Mouse (Mus musculus) small intestine, adult 2 months (tissue): ENCODE measurements around the gene Pde4d. TPM values are rescaled to one million over a fixed set of nuclear protein-coding genes. Genes with fewer than 3 reads are reported as not detected.
"Not testable (repeated sequence)": the region's sequence is repeated elsewhere in the genome, so short reads cannot be mapped to it uniquely, and the experiment has no call there.

Source experiments
- H3K27ac ChIP-seq: fragments of 200-500 bp; 2 replicates; pipeline ENCODE4 v1.5.1; 2012; ENCODE audit warnings: low read depth, low read length, control low read depth, inconsistent platforms; ENCODE audit not compliant: insufficient read depth
- H3K27me3 ChIP-seq: fragments of 200-500 bp; 2 replicates; pipeline ENCODE4 v1.6.1; 2012; ENCODE audit warnings: mild to moderate bottlenecking, moderate library complexity, low read length, inconsistent platforms; ENCODE audit not compliant: control insufficient read depth, insufficient read depth
- H3K36me3 ChIP-seq: fragments of 200-500 bp; 2 replicates; pipeline ENCODE4 v1.6.1; 2012; ENCODE audit warnings: mild to moderate bottlenecking, low read length, control low read depth, inconsistent platforms; ENCODE audit not compliant: control insufficient read depth, insufficient read depth
- H3K4me1 ChIP-seq: fragments of 200-500 bp; 2 replicates; pipeline ENCODE4 v1.6.1; 2012; ENCODE audit warnings: low read length, inconsistent platforms, mixed read lengths; ENCODE audit not compliant: control insufficient read depth, insufficient read depth, insufficient read length
- H3K4me3 ChIP-seq: fragments of 200-500 bp; 2 replicates; pipeline ENCODE4 v1.5.1; 2012; ENCODE audit warnings: low read depth, mild to moderate bottlenecking, control low read depth, inconsistent platforms, low read length, moderate library complexity
- CTCF ChIP-seq: fragments of 200-500 bp; IDR thresholded peaks from 2 replicates; pipeline ENCODE4 v1.5.1; 2012; ENCODE audit warnings: low read depth, mild to moderate bottlenecking, control low read depth, inconsistent platforms, low read length, moderate library complexity, mixed read lengths; ENCODE audit not compliant: insufficient replicate concordance, insufficient read length; ENCODE audit errors: extremely low read depth
- POLR2A ChIP-seq: fragments of 200-500 bp; IDR thresholded peaks from 2 replicates; pipeline ENCODE4 v1.6.1; 2012; ENCODE audit warnings: low read depth, mild to moderate bottlenecking, control low read depth, inconsistent platforms, low read length, moderate library complexity
- WGBS: fragments of 180-500 bp; shearing (Covaris S2); methylation state at CpG from one replicate; pipeline ENCODE4 v1.1.7; 2018; 5-methylcytosine and 5-hydroxymethylcytosine counted together
- polyA plus RNA-seq: library from polyadenylated mRNA; depleted of rRNA; stranded (reverse); fragments of >200 nt; gene quantifications from 2 replicates; pipeline ENCODE4 v1.2.3, GENCODE M21; 2012

The Pde4d gene
- polyA plus RNA-seq, 1 experiment: 8.4 TPM

DNA sequence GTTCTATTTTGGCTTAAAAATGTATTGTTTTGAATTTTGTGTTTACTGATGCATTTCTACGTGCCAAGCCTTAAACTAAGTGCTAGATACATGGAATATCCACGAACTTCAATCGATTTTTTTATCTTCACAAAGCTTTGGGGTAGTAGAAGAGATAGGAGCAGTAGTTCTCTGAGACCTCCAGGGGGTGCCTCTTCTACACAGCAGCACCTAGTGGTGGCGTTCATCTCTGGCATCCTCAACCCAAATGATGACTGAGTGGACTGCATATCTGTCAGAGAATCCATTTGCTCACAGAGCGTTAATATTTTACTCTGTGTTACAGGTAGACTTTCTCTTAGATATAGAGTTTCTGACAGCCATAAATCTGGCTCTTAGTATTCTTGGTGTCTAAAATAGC, 272.5 kb downstream of the Pde4d start:
- H3K27me3 ChIP-seq: no peaks in the 10 kb centered on the region
- no peak for TF ChIP-seq CTCF
- TF ChIP-seq POLR2A: no peak
- no peak overlapping the region for H3K27ac ChIP-seq
- no peaks in the 10 kb centered on the region for H3K36me3 ChIP-seq
- no peaks in the 10 kb centered on the region for H3K4me1 ChIP-seq
- 70% methylated on average over 5 of the region's 5 CpGs for WGBS
- H3K4me3 ChIP-seq: no peak overlapping the region

DNA sequence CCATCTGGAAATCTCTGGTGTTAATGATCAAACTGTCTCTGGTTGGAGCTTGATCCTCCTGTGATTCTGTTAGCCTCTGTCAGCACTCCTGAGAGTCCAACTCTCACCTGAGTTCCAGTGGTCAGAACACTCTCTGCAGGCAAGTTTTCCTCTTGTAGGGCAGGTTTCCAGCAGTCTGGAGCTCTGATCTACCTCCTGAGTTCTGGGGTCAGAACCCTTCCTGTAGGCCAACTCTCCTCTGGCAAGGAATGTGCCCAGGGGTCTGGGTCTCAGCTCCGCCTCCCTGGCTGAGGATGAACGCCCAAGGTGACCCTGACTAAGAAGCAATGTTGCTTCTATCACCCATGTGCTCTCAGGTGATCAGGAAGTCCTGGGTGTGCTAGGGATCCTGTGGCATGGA, 284.6 kb downstream of the Pde4d start:
- H3K4me1 ChIP-seq, H3K36me3 ChIP-seq, H3K27ac ChIP-seq, H3K27me3 ChIP-seq, H3K4me3 ChIP-seq: not testable (repeated sequence)
- WGBS: 79% methylated on average over 2 of the region's 2 CpGs

DNA sequence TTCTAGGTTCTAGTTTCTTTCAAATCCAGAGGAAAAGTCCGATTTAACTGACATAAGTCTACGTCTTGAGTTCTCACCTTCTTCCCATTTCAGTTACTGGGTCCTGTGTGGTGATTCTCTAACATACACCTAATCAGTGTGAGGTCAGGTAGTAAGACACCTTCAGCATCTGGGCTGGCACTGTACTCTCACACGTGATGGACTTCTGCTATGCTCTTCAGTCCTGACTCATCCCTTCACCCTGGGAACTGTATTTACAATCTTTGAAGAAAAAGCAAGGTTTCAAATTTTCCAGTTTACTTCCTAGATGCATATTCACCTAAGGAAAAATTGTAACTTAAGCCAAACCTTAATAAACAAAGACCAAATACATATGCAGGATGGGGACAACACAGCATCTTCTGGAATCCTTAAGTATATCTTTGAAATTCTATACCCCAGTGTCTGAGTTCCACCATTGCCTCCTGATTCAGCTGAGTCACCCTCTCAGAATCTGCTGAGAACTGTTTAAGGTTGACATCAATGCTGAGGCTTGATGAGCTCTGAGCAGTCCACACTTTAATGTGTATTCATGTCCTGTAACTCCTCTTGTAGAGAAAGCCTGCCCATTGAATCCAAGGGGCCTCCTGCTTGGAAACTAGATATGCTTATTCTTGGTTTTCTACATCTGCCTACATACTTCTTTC, 301.6 kb downstream of the Pde4d start:
- Histone ChIP-seq H3K36me3 (no peaks in the 10 kb centered on the region), H3K27me3 (no peaks in the 10 kb centered on the region), H3K4me1 (no peaks in the 10 kb centered on the region), H3K4me3 (no peak overlapping the region), H3K27ac (no peak overlapping the region)
- no peak for TF ChIP-seq POLR2A
- TF ChIP-seq CTCF: no peak
- WGBS: 82% methylated on average over 3 of the region's 3 CpGs

DNA sequence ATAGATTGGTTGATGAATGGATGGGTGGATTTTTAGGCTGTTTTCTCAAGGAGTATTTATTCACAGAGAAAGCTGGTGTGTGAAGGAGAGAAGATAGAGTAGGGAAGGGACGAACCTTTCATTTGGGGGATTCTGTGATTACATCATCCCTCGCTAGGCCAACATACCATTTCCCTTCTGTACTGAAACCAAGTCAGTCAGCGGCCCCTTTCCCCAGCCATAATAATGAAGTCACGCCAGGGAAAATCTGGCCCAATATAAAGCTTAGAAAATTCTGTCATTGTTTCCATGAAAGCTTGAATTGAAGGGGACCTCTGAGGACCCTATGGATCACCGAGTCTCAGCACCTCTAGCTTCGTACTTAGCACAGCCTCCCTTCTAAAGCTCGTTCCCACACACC, 307.7 kb downstream of the Pde4d start:
- TF ChIP-seq POLR2A (no peak), CTCF (no peak)

DNA sequence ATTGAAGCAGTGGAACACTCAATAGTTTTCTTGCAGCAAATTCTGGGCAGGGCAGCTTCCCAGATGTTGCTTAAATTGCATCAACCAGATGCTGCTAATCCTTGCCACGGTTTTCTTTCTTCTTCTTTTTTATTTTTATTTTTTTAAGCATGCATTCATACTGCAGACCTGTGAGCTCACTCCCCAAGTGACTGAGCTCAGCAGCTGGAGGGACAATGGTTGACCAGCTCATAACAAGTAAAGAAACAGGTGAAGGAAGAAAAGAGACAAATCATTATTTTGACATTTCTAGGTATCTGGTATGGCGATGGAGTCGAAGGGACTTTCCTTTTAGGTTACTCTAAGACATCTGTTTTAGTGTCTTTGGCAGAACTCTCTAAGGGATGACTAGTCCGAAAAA, 308.6 kb downstream of the Pde4d start:
- TF ChIP-seq POLR2A: no peak
- H3K27me3 ChIP-seq: no peaks in the 10 kb centered on the region
- H3K36me3 ChIP-seq: no peaks in the 10 kb centered on the region
- no peak overlapping the region for H3K27ac ChIP-seq
- H3K4me1 ChIP-seq: no peaks in the 10 kb centered on the region
- WGBS: 83% methylated on average over 4 of the region's 4 CpGs
- no peak overlapping the region for H3K4me3 ChIP-seq

More for the DNA sequence above, 307.7 kb downstream of the Pde4d start:
- Histone ChIP-seq H3K27ac (no peak overlapping the region), H3K36me3 (no peaks in the 10 kb centered on the region), H3K4me3 (no peak overlapping the region), H3K27me3 (no peaks in the 10 kb centered on the region), H3K4me1 (no peaks in the 10 kb centered on the region)
- 90% methylated on average over 7 of the region's 7 CpGs for WGBS

DNA sequence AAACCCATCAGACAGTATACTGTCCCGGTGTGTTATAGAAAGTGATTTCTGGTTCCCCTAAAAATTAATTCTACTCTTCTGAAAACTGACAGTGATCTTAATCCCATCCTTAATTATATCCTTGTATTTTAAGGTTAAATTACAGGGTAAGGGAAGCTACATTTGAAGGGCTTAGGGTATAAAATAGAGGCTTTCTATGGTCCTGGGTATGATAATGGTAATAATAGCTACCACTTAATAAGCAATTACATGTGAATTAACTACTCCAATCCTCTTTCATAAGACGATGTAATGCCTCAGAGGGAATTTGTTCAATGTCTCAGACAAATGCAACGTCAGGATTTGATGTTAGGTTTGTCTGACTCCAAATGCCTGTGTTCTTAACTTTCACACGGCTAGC, 309.4 kb downstream of the Pde4d start:
- no peak overlapping the region for H3K4me3 ChIP-seq
- TF ChIP-seq POLR2A (no peak), CTCF (no peak)
- H3K36me3 ChIP-seq: no peaks in the 10 kb centered on the region
- no peaks in the 10 kb centered on the region for H3K4me1 ChIP-seq
- 87% methylated on average over 4 of the region's 4 CpGs for WGBS
- H3K27ac ChIP-seq: no peak overlapping the region
- H3K27me3 ChIP-seq: no peaks in the 10 kb centered on the region

DNA sequence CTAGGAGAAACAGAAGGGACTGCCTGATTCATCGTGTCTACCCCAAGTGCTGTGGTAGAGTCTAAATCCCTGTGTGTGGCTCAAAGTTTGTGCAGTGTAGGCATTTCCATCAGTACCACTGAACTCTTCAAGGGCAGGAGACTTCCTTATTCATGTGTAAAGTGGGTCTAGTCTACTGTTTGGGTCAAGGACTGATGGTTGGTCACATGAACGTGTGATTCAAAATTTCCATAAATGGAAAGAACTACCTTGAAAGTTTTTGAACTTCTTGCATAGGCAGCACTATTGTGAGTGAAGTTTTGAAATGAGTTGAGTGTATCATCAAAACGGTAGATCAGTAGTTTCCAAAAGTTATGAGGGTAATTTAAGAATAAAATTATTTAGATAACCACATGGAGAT, 313.5 kb downstream of the Pde4d start:
- 72% methylated on average over 3 of the region's 3 CpGs for whole genome bisulfite sequencing
- Histone ChIP-seq H3K4me3 (no peak overlapping the region), H3K27ac (no peak overlapping the region), H3K36me3 (no peaks in the 10 kb centered on the region), H3K27me3 (no peaks in the 10 kb centered on the region), H3K4me1 (no peaks in the 10 kb centered on the region)
- TF ChIP-seq CTCF (no peak), POLR2A (no peak)

DNA sequence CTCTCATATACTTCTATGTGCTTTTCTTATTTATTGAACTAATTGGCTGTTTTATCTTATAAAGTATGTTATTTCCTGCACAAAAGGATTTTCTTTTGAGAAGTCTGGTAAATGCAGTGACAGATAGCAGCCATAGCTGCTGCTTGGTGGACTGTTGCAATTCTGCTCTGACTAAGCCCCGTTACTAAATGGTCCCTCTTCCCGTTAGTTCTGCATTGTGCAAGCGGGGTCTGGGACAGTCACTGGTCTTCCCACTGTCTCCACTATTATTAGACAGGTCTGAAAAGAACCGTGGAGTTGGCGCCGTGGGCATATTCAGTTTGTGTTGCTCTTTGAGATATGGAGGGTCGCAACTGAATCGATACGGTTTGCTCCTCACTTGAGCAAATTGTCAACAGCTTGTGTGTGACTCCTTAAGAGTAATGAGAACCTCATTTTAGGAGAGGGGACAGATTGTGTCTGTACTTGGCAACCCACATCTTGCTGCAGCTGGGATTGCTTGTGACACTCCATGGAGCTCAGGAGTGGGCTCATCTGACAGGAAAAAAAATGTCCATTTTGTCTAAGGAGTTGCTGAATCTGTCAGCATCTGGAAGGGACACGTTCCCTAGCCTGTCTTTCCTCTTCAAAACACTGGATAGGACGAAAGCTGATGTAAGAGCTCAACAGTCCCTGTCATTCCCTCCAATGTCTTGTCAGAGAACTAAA, 316.4 kb downstream of the Pde4d start:
- Histone ChIP-seq H3K4me1 (no peaks in the 10 kb centered on the region), H3K27ac (no peak overlapping the region), H3K27me3 (no peaks in the 10 kb centered on the region), H3K36me3 (no peaks in the 10 kb centered on the region), H3K4me3 (no peak overlapping the region)
- TF ChIP-seq POLR2A: no peak
- 78% methylated on average over 11 of the region's 11 CpGs for WGBS
